Mouse (Mus musculus): ENCODE results near the gene Gimap7. TPM values are rescaled to one million over a fixed set of nuclear protein-coding genes. Genes with fewer than 3 reads are reported as not detected.

Gimap7 gene
- polyA plus RNA-seq, 1 experiment, result not detected

DNA sequence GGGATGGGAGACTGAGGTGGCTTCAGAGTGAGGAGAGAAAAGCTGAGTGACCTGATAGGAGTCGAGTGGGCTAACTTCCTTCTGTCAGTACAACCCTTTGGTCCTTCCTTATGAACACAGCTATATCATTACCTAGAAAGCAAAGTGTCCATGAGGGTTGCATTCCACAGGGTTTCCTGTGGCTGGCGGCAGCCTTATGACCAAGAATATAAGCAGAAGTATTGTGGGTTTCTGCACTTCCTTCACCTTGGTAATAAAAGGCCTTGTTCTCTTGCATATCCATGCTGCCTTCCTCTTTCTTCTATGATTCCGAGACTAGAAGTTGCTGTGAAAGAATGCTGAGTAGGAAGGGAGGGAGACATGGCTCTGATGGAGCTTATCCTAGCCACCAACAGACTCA lies 19.5 kb upstream of the Gimap7 start:
- H3K4me1 ChIP-seq (ENCODE audit: control insufficient read depth, insufficient read depth, low read length), result no peaks in the 10 kb centered on the region
- no peaks in the 10 kb centered on the region for H3K27me3 ChIP-seq (ENCODE audit: control insufficient read depth, insufficient read depth, low read length, poor library complexity, severe bottlenecking)
- TF ChIP-seq EP300 (IDR thresholded peaks at IDR 0.05; ENCODE audit: insufficient read depth, low read depth, low read length) (no peak), CTCF (IDR thresholded peaks at IDR 0.05; ENCODE audit: low read depth, low read length) (no peak), POLR2A (IDR thresholded peaks at IDR 0.05; ENCODE audit: insufficient read depth, low read length) (no peak)
- H3K27ac ChIP-seq (ENCODE audit: insufficient read depth, low read length), result no peak overlapping the region
- H3K9ac ChIP-seq (ENCODE audit: low read depth, poor library complexity, severe bottlenecking), result no peak overlapping the region
- no peak overlapping the region for H3K4me3 ChIP-seq (ENCODE audit: low read depth, low read length)
- H3K36me3 ChIP-seq (ENCODE audit: control insufficient read depth, insufficient read depth, low read length, poor library complexity, severe bottlenecking), result no peaks in the 10 kb centered on the region
- no peaks in the 10 kb centered on the region for H3K9me3 ChIP-seq (replicated peaks; ENCODE audit: control insufficient read depth, insufficient read depth, low read length, poor library complexity, severe bottlenecking)

DNA sequence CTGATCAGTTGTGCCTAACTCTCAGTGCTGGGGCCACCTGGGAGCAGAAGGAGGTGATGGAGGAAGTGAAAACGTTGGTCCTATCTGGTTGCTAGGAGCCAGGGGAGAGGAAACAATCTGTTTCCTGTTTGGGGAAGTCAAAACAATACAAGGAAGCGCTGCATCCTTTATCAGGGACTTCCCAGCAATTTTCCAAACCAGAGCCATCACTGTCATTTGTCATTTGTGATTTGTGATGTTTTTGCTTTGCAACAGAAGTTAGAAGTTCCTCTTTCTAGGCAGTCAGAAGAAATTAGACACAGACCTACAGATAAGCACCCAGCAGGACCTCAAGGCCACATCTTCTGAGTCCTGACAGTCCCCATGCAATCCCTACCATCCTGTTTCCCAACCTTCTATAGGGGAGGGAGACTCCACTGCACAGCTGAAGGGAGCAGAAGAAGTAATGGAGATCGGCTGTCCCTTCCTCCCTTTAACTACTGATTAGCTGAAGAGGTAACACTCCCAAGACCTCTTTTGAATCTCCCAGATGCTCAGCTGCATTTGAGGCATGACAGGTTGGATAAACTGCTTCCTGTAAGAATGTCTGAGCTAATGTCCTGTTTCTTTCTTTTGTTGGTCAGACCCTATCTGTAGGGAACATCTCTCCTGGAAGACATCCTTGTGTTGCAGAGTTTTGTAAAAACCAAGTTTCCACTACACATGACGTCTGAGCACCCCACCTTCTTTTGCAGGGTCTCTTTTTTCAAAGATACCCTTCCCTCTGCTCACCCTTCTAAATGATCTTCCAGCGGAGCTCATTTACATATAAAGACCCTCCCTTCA lies 18.0 kb upstream of the Gimap7 start:
- Histone ChIP-seq H3K9me3 (replicated peaks; ENCODE audit: control insufficient read depth, insufficient read depth, low read length, poor library complexity, severe bottlenecking) (no peaks in the 10 kb centered on the region), H3K36me3 (ENCODE audit: control insufficient read depth, insufficient read depth, low read length, poor library complexity, severe bottlenecking) (no peaks in the 10 kb centered on the region), H3K9ac (ENCODE audit: low read depth, poor library complexity, severe bottlenecking) (no peak overlapping the region), H3K4me1 (ENCODE audit: control insufficient read depth, insufficient read depth, low read length) (no peaks in the 10 kb centered on the region), H3K27ac (ENCODE audit: insufficient read depth, low read length) (no peak overlapping the region), H3K27me3 (ENCODE audit: control insufficient read depth, insufficient read depth, low read length, poor library complexity, severe bottlenecking) (no peaks in the 10 kb centered on the region), H3K4me3 (ENCODE audit: low read depth, low read length) (no peak overlapping the region)
- no peak for TF ChIP-seq EP300 (IDR thresholded peaks at IDR 0.05; ENCODE audit: insufficient read depth, low read depth, low read length)
- no peak for TF ChIP-seq POLR2A (IDR thresholded peaks at IDR 0.05; ENCODE audit: insufficient read depth, low read length)

- Histone ChIP-seq H3K4me1 (ENCODE audit: control insufficient read depth, insufficient read depth, low read length) (no peaks in the 10 kb centered on the region), H3K9ac (ENCODE audit: low read depth, poor library complexity, severe bottlenecking) (no peak overlapping the region), H3K9me3 (replicated peaks; ENCODE audit: control insufficient read depth, insufficient read depth, low read length, poor library complexity, severe bottlenecking) (no peaks in the 10 kb centered on the region), H3K36me3 (ENCODE audit: control insufficient read depth, insufficient read depth, low read length, poor library complexity, severe bottlenecking) (no peaks in the 10 kb centered on the region), H3K4me3 (ENCODE audit: low read depth, low read length) (no peak overlapping the region), H3K27me3 (ENCODE audit: control insufficient read depth, insufficient read depth, low read length, poor library complexity, severe bottlenecking) (no peaks in the 10 kb centered on the region), H3K27ac (ENCODE audit: insufficient read depth, low read length) (no peak overlapping the region)
- TF ChIP-seq CTCF (IDR thresholded peaks at IDR 0.05; ENCODE audit: low read depth, low read length), result no peak
- no peak for TF ChIP-seq POLR2A (IDR thresholded peaks at IDR 0.05; ENCODE audit: insufficient read depth, low read length)
- no peak for TF ChIP-seq EP300 (IDR thresholded peaks at IDR 0.05; ENCODE audit: insufficient read depth, low read depth, low read length)
Observed at GRCm38 (mm10) chr6:48702146-48702545, 16.3 kb upstream of the Gimap7 start.

DNA sequence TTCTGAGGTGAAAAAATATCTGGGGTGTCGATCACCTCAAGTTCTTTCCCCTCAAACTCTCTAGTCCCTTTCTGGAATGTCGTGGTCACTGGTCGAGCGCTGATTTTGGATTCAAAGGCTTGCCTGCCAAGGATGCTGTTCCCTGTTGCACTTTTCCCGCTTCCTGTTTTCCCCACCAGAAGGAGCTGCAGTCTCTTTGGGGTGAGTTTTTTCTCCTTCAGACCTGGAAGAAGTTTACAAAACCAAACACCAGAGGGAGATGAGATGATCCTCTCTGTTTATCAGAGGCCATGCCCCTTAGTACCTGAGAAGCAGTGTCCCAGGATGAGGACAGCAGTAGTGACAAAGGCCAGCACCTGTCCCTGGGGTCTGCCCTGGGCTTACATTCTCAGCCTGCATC lies 15.8 kb upstream of the Gimap7 start:
- Histone ChIP-seq H3K36me3 (ENCODE audit: control insufficient read depth, insufficient read depth, low read length, poor library complexity, severe bottlenecking) (no peaks in the 10 kb centered on the region), H3K9me3 (replicated peaks; ENCODE audit: control insufficient read depth, insufficient read depth, low read length, poor library complexity, severe bottlenecking) (no peaks in the 10 kb centered on the region), H3K27ac (ENCODE audit: insufficient read depth, low read length) (no peak overlapping the region), H3K4me1 (ENCODE audit: control insufficient read depth, insufficient read depth, low read length) (no peaks in the 10 kb centered on the region), H3K9ac (ENCODE audit: low read depth, poor library complexity, severe bottlenecking) (no peak overlapping the region), H3K27me3 (ENCODE audit: control insufficient read depth, insufficient read depth, low read length, poor library complexity, severe bottlenecking) (no peaks in the 10 kb centered on the region), H3K4me3 (ENCODE audit: low read depth, low read length) (no peak overlapping the region)
- TF ChIP-seq EP300 (IDR thresholded peaks at IDR 0.05; ENCODE audit: insufficient read depth, low read depth, low read length) (no peak), POLR2A (IDR thresholded peaks at IDR 0.05; ENCODE audit: insufficient read depth, low read length) (no peak), CTCF (IDR thresholded peaks at IDR 0.05; ENCODE audit: low read depth, low read length) (no peak)

- no peak for TF ChIP-seq CTCF (IDR thresholded peaks at IDR 0.05; ENCODE audit: low read depth, low read length)
- TF ChIP-seq POLR2A (IDR thresholded peaks at IDR 0.05; ENCODE audit: insufficient read depth, low read length), result no peak
- TF ChIP-seq EP300 (IDR thresholded peaks at IDR 0.05; ENCODE audit: insufficient read depth, low read depth, low read length), result no peak
- no peaks in the 10 kb centered on the region for H3K9me3 ChIP-seq (replicated peaks; ENCODE audit: control insufficient read depth, insufficient read depth, low read length, poor library complexity, severe bottlenecking)
- H3K9ac ChIP-seq (ENCODE audit: low read depth, poor library complexity, severe bottlenecking), result no peak overlapping the region
Observed at GRCm38 (mm10) chr6:48704146-48704545, 14.3 kb upstream of the Gimap7 start.

DNA sequence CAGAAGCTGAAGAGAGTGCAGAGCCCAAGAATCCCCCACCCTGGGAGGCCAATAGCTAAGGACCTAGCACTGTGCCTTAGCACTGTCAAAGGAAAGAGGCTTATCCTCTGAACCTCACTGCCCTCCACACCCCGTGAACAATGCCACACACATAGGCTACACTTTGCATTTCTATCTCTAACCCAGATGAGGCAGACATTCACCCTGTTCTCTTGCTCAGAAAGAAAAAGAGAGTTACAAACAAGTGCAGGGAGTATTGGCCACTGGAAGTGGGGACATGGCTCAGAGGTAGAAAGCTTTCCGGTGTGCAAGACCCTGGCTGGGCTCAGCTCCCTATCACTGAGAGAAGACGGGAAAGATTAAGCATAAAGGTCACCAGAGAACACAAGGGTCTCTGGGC lies 12.3 kb upstream of the Gimap7 start:
- Histone ChIP-seq H3K27ac (ENCODE audit: insufficient read depth, low read length) (no peak overlapping the region), H3K27me3 (ENCODE audit: control insufficient read depth, insufficient read depth, low read length, poor library complexity, severe bottlenecking) (no peaks in the 10 kb centered on the region), H3K9me3 (replicated peaks; ENCODE audit: control insufficient read depth, insufficient read depth, low read length, poor library complexity, severe bottlenecking) (no peaks in the 10 kb centered on the region), H3K4me3 (ENCODE audit: low read depth, low read length) (no peak overlapping the region), H3K4me1 (ENCODE audit: control insufficient read depth, insufficient read depth, low read length) (no peaks in the 10 kb centered on the region), H3K36me3 (ENCODE audit: control insufficient read depth, insufficient read depth, low read length, poor library complexity, severe bottlenecking) (no peaks in the 10 kb centered on the region), H3K9ac (ENCODE audit: low read depth, poor library complexity, severe bottlenecking) (no peak overlapping the region)
- no peak for TF ChIP-seq CTCF (IDR thresholded peaks at IDR 0.05; ENCODE audit: low read depth, low read length)
- TF ChIP-seq POLR2A (IDR thresholded peaks at IDR 0.05; ENCODE audit: insufficient read depth, low read length), result no peak
- TF ChIP-seq EP300 (IDR thresholded peaks at IDR 0.05; ENCODE audit: insufficient read depth, low read depth, low read length), result no peak

More at GRCm38 (mm10) chr6:48704146-48704545, 14.3 kb upstream of the Gimap7 start:
- Histone ChIP-seq H3K27ac (ENCODE audit: insufficient read depth, low read length) (no peak overlapping the region), H3K4me3 (ENCODE audit: low read depth, low read length) (no peak overlapping the region), H3K4me1 (ENCODE audit: control insufficient read depth, insufficient read depth, low read length) (no peaks in the 10 kb centered on the region), H3K36me3 (ENCODE audit: control insufficient read depth, insufficient read depth, low read length, poor library complexity, severe bottlenecking) (no peaks in the 10 kb centered on the region), H3K27me3 (ENCODE audit: control insufficient read depth, insufficient read depth, low read length, poor library complexity, severe bottlenecking) (no peaks in the 10 kb centered on the region)
